Mouse (Mus musculus): ENCODE measurements around the gene Neurog3. TPM values are rescaled to one million over a fixed set of nuclear protein-coding genes. Genes with fewer than 3 reads are reported as not detected.
A peak's percentile ranks its signal among the peaks of the same experiment; 100 is the strongest.

The Neurog3 gene
- polyA plus RNA-seq, 1 experiment from 2014 or later = not detected

GRCm38 (mm10) chr10:62128316-62128951 lies 4.5 kb upstream of the Neurog3 start:
- Histone ChIP-seq H3K27me3 (ENCODE audit: control insufficient read depth, insufficient read depth, low read depth, low read length) (peaks cover 64% of the 10 kb centered on the region), H3K4me3 (ENCODE audit: low read depth, low read length) (0 out of 2 replicates have a peak overlapping the region, but pooled peaks have one; percentile 2), H3K4me2 (ENCODE audit: low read length) (peak overlapping the region; percentile 31), H3K36me3 (ENCODE audit: control insufficient read depth, insufficient read depth, low read length) (no peaks in the 10 kb centered on the region), H3K27ac (ENCODE audit: low read length) (no peak overlapping the region), H3K4me1 (ENCODE audit: control insufficient read depth, insufficient read depth, low read length) (peaks cover 6% of the 10 kb centered on the region; the same call in 1 of the 2 replicates), H3K9ac (ENCODE audit: low read depth, low read length) (no peak overlapping the region), H3K9me3 (replicated peaks; ENCODE audit: control insufficient read depth, low read length, poor library complexity, severe bottlenecking) (no peaks in the 10 kb centered on the region)
- ATAC-seq = no peak
- under 1% methylated on average over 30 of the region's 32 CpGs for WGBS

GRCm38 (mm10) chr10:62135696-62136470 lies 3.0 kb downstream of the Neurog3 start:
- Histone ChIP-seq H3K4me1 (ENCODE audit: control insufficient read depth, insufficient read depth, low read length) (peaks cover 13% of the 10 kb centered on the region; the same call in 1 of the 2 replicates), H3K36me3 (ENCODE audit: control insufficient read depth, insufficient read depth, low read length) (no peaks in the 10 kb centered on the region), H3K4me2 (ENCODE audit: low read length) (no peak overlapping the region), H3K9ac (ENCODE audit: low read depth, low read length) (no peak overlapping the region), H3K9me3 (replicated peaks; ENCODE audit: control insufficient read depth, low read length, poor library complexity, severe bottlenecking) (no peaks in the 10 kb centered on the region), H3K27ac (ENCODE audit: low read length) (no peak overlapping the region), H3K27me3 (ENCODE audit: control insufficient read depth, insufficient read depth, low read depth, low read length) (peaks cover 68% of the 10 kb centered on the region), H3K4me3 (ENCODE audit: low read depth, low read length) (no peak overlapping the region)
- WGBS = 5% methylated on average over 8 of the region's 8 CpGs
- no peak for ATAC-seq

GRCm38 (mm10) chr10:62137150-62137549 lies 4.3 kb downstream of the Neurog3 start:
- 2% methylated on average over 4 of the region's 4 CpGs for WGBS
- H3K4me3 ChIP-seq (ENCODE audit: low read depth, low read length) = no peak overlapping the region
- peaks cover 55% of the 10 kb centered on the region for H3K27me3 ChIP-seq (ENCODE audit: control insufficient read depth, insufficient read depth, low read depth, low read length)
- ATAC-seq = no peak
- no peak overlapping the region for H3K4me2 ChIP-seq (ENCODE audit: low read length)
- H3K36me3 ChIP-seq (ENCODE audit: control insufficient read depth, insufficient read depth, low read length) = no peaks in the 10 kb centered on the region
- no peak overlapping the region for H3K9ac ChIP-seq (ENCODE audit: low read depth, low read length)
- H3K4me1 ChIP-seq (ENCODE audit: control insufficient read depth, insufficient read depth, low read length) = peaks cover 13% of the 10 kb centered on the region; the same call in 1 of the 2 replicates
- H3K27ac ChIP-seq (ENCODE audit: low read length) = no peak overlapping the region
- no peaks in the 10 kb centered on the region for H3K9me3 ChIP-seq (replicated peaks; ENCODE audit: control insufficient read depth, low read length, poor library complexity, severe bottlenecking)

- WGBS = 21% methylated on average over 3 of the region's 3 CpGs
- ATAC-seq = no peak
- no peaks in the 10 kb centered on the region for H3K36me3 ChIP-seq (ENCODE audit: control insufficient read depth, insufficient read depth, low read length)
- peaks cover 46% of the 10 kb centered on the region for H3K27me3 ChIP-seq (ENCODE audit: control insufficient read depth, insufficient read depth, low read depth, low read length)
- H3K4me3 ChIP-seq (ENCODE audit: low read depth, low read length) = no peak overlapping the region
- no peaks in the 10 kb centered on the region for H3K9me3 ChIP-seq (replicated peaks; ENCODE audit: control insufficient read depth, low read length, poor library complexity, severe bottlenecking)
- H3K4me1 ChIP-seq (ENCODE audit: control insufficient read depth, insufficient read depth, low read length) = peaks cover 10% of the 10 kb centered on the region; the same call in 1 of the 2 replicates
- H3K27ac ChIP-seq (ENCODE audit: low read length) = no peak overlapping the region
- H3K4me2 ChIP-seq (ENCODE audit: low read length) = no peak overlapping the region
- no peak overlapping the region for H3K9ac ChIP-seq (ENCODE audit: low read depth, low read length)
Measured at GRCm38 (mm10) chr10:62138040-62138439, 5.2 kb downstream of the Neurog3 start.

- Histone ChIP-seq H3K36me3 (ENCODE audit: control insufficient read depth, insufficient read depth, low read length) (no peaks in the 10 kb centered on the region), H3K27ac (ENCODE audit: low read length) (no peak within 1 kb of the TSS), H3K4me1 (ENCODE audit: control insufficient read depth, insufficient read depth, low read length) (no peaks in the 10 kb centered on the region), H3K4me3 (ENCODE audit: low read depth, low read length) (no peak within 1 kb of the TSS), H3K27me3 (ENCODE audit: control insufficient read depth, insufficient read depth, low read depth, low read length) (peaks cover 3% of the 10 kb centered on the region; the same call in 1 of the 2 replicates), H3K9ac (ENCODE audit: low read depth, low read length) (no peak within 1 kb of the TSS), H3K9me3 (replicated peaks; ENCODE audit: control insufficient read depth, low read length, poor library complexity, severe bottlenecking) (no peaks in the 10 kb centered on the region), H3K4me2 (ENCODE audit: low read length) (no peak within 1 kb of the TSS)
- ATAC-seq = no peak
- 68% methylated on average over 8 of the region's 8 CpGs for WGBS
Measured at GRCm38 (mm10) chr10:62143820-62144219, 10.9 kb downstream of the Neurog3 start, which contains the start of gene Fam241b. TSS of gene Fam241b (minus strand) at chr10:62143920.

GRCm38 (mm10) chr10:62145957-62146356 lies 13.1 kb downstream of the Neurog3 start:
- H3K27ac ChIP-seq (ENCODE audit: low read length) = no peak overlapping the region
- no peak overlapping the region for H3K4me3 ChIP-seq (ENCODE audit: low read depth, low read length)
- no peak overlapping the region for H3K4me2 ChIP-seq (ENCODE audit: low read length)
- no peaks in the 10 kb centered on the region for H3K36me3 ChIP-seq (ENCODE audit: control insufficient read depth, insufficient read depth, low read length)
- no peaks in the 10 kb centered on the region for H3K9me3 ChIP-seq (replicated peaks; ENCODE audit: control insufficient read depth, low read length, poor library complexity, severe bottlenecking)
- 51% methylated on average over 5 of the region's 5 CpGs for WGBS
- no peak overlapping the region for H3K9ac ChIP-seq (ENCODE audit: low read depth, low read length)
- ATAC-seq = no peak
- no peaks in the 10 kb centered on the region; the same call in 1 of the 2 replicates for H3K27me3 ChIP-seq (ENCODE audit: control insufficient read depth, insufficient read depth, low read depth, low read length)
- no peaks in the 10 kb centered on the region for H3K4me1 ChIP-seq (ENCODE audit: control insufficient read depth, insufficient read depth, low read length)

GRCm38 (mm10) chr10:62147466-62148248 lies 14.8 kb downstream of the Neurog3 start:
- no peaks in the 10 kb centered on the region for H3K36me3 ChIP-seq (ENCODE audit: control insufficient read depth, insufficient read depth, low read length)
- H3K9ac ChIP-seq (ENCODE audit: low read depth, low read length) = no peak overlapping the region
- ATAC-seq = no peak
- H3K4me3 ChIP-seq (ENCODE audit: low read depth, low read length) = no peak overlapping the region
- no peaks in the 10 kb centered on the region; the same call in 1 of the 2 replicates for H3K27me3 ChIP-seq (ENCODE audit: control insufficient read depth, insufficient read depth, low read depth, low read length)
- H3K9me3 ChIP-seq (replicated peaks; ENCODE audit: control insufficient read depth, low read length, poor library complexity, severe bottlenecking) = no peaks in the 10 kb centered on the region
- 50% methylated on average over 12 of the region's 12 CpGs for WGBS
- no peak overlapping the region for H3K4me2 ChIP-seq (ENCODE audit: low read length)
- no peaks in the 10 kb centered on the region for H3K4me1 ChIP-seq (ENCODE audit: control insufficient read depth, insufficient read depth, low read length)
- no peak overlapping the region for H3K27ac ChIP-seq (ENCODE audit: low read length)

GRCm38 (mm10) chr10:62149929-62150328 lies 17.0 kb downstream of the Neurog3 start:
- Histone ChIP-seq H3K27ac (ENCODE audit: low read length) (no peak overlapping the region), H3K27me3 (ENCODE audit: control insufficient read depth, insufficient read depth, low read depth, low read length) (no peaks in the 10 kb centered on the region; the same call in 1 of the 2 replicates), H3K9ac (ENCODE audit: low read depth, low read length) (no peak overlapping the region), H3K4me3 (ENCODE audit: low read depth, low read length) (no peak overlapping the region), H3K36me3 (ENCODE audit: control insufficient read depth, insufficient read depth, low read length) (no peaks in the 10 kb centered on the region), H3K4me1 (ENCODE audit: control insufficient read depth, insufficient read depth, low read length) (no peaks in the 10 kb centered on the region), H3K9me3 (replicated peaks; ENCODE audit: control insufficient read depth, low read length, poor library complexity, severe bottlenecking) (no peaks in the 10 kb centered on the region), H3K4me2 (ENCODE audit: low read length) (no peak overlapping the region)
- WGBS = 8% methylated on average over 7 of the region's 7 CpGs
- ATAC-seq = no peak
